Mouse (Mus musculus) embryonic facial prominence, embryonic 11.5 days (tissue): ENCODE results near the gene Cox4i1. TPM values are rescaled to one million over a fixed set of nuclear protein-coding genes. Genes with fewer than 3 reads are reported as not detected.
A peak's percentile ranks its signal among the peaks of the same experiment; 100 is the strongest.

Experiments used
- ATAC-seq: fragments of 200-750 bp; cut with Nextera tagmentation; replicated peaks from 2 replicates; pipeline ENCODE4 v1.8.0; 2017; ENCODE audit warnings: low read depth; ENCODE audit not compliant: insufficient number of reproducible peaks, low FRiP score, low TSS enrichment
- DNase-seq: peaks from one replicate; pipeline ENCODE4 v3.0.0-alpha.2; 2015; ENCODE audit warnings: low spot score
- H3K27ac ChIP-seq: fragments of 300-500 bp; sonication (generic); replicated peaks from 2 replicates; pipeline ENCODE4 v1.5.1; 2014; ENCODE audit warnings: mild to moderate bottlenecking, low read depth, low read length, control low read depth
- H3K27me3 ChIP-seq: fragments of 300-500 bp; sonication (generic); 2 replicates; pipeline ENCODE4 v1.6.1; 2014; ENCODE audit warnings: mild to moderate bottlenecking, low read length, moderate library complexity, mixed read lengths; ENCODE audit not compliant: control insufficient read depth, insufficient read depth
- H3K36me3 ChIP-seq: fragments of 300-500 bp; sonication (generic); replicated peaks from 2 replicates; pipeline ENCODE4 v1.6.1; 2014; ENCODE audit warnings: low read depth, mild to moderate bottlenecking, low read length, moderate library complexity, mixed read lengths; ENCODE audit not compliant: control insufficient read depth, insufficient read depth
- H3K4me1 ChIP-seq: fragments of 300-500 bp; sonication (generic); 2 replicates; pipeline ENCODE4 v1.6.1; 2014; ENCODE audit warnings: low read length, mixed read lengths; ENCODE audit not compliant: control insufficient read depth, insufficient read depth
- H3K4me2 ChIP-seq: fragments of 300-500 bp; sonication (generic); 2 replicates; pipeline ENCODE4 v1.6.1; 2014; ENCODE audit warnings: low read depth, mild to moderate bottlenecking, control low read depth, low read length, moderate library complexity
- H3K4me3 ChIP-seq: fragments of 300-500 bp; sonication (generic); 2 replicates; pipeline ENCODE4 v1.5.1; 2014; ENCODE audit warnings: low read depth, low read length, control low read depth
- H3K9ac ChIP-seq: fragments of 300-500 bp; sonication (generic); replicated peaks from 2 replicates; pipeline ENCODE4 v1.6.1; 2014; ENCODE audit warnings: mild to moderate bottlenecking, control low read depth, low read length
- H3K9me3 ChIP-seq: fragments of 300-500 bp; sonication (generic); replicated peaks from 2 replicates; pipeline ENCODE4 v1.6.1; 2016; ENCODE audit warnings: mild to moderate bottlenecking, low read length, inconsistent platforms, mixed read lengths; ENCODE audit not compliant: control insufficient read depth
- WGBS: fragments of 180-500 bp; shearing (Covaris S2); extraction: QIAGEN DNeasy Blood & Tissue Kit; methylation state at CpG from one replicate; pipeline ENCODE4 v1.1.7; 2014; 5-methylcytosine and 5-hydroxymethylcytosine counted together
- polyA plus RNA-seq: library from polyadenylated mRNA; unstranded; fragments of >200 nt; fragmentation: Nextera tagmentation; extraction: Ambion mirVana; gene quantifications from 2 replicates; pipeline ENCODE4 v1.2.1, GENCODE M21; 2014

Gene Cox4i1
- polyA plus RNA-seq, 1 experiment from 2014 or later, result 854 TPM

DNA sequence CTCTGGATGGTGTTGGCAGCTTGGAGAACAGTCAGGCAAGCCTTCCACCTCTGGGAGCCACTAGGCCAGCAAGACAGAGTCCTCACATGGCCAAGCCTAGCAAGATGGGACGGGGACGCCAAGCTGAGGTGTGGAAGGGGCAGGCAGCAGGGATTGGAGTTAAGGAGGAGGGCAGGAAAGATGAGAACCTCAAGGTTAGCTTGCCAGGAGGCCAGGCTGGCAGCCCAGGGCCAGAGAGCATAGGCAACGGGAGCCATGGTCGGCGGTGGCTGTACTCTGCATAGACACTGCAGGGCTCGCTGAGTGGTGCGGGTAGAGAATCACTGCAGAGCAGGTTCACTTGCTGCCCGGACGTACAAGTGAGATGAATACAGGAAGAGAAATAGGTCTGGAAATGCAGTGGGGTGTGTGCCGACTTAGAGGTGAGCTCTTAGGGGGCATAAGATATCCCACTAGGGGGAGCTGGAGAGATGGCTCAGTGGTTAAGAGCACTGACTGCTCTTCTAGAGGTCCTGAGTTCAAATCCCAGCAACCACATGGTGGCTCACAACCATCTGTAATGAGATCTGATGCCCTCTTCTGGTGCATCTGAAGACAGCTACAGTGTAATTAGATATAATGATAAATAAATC lies 25.9 kb upstream of the Cox4i1 start:
- WGBS, result 73% methylated on average over 10 of the region's 10 CpGs
- no peak for ATAC-seq

DNA sequence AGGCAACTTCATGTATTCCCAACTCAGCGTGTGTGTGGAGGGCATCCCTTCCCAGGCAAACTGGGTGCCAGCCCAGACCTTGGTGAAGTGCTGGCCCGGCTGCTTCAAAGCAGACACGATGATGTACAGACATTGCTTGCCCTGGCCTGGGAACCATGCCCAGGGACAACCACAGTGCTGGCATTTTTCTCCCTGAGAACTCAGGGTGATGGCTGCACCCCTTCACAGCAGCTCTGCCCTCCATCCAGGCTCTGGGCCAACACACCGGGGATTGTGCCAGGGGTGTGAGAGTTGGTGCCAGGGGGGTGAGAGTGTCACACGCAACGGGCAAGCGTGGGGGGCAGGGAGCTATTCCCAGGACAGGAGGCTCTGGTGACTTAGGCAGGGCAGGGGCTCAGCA lies 23.4 kb upstream of the Cox4i1 start:
- no peaks in the 10 kb centered on the region for H3K27me3 ChIP-seq
- H3K9ac ChIP-seq, result no peak overlapping the region
- no peak for DNase-seq
- H3K27ac ChIP-seq, result no peak overlapping the region
- H3K4me2 ChIP-seq, result no peak overlapping the region
- no peak overlapping the region for H3K4me3 ChIP-seq
- 86% methylated on average over 7 of the region's 7 CpGs for WGBS
- no peaks in the 10 kb centered on the region for H3K9me3 ChIP-seq
- no peak for ATAC-seq
- H3K36me3 ChIP-seq, result no peaks in the 10 kb centered on the region
- H3K4me1 ChIP-seq, result peaks cover 3% of the 10 kb centered on the region; the same call in 1 of the 2 replicates

More for the DNA sequence above, 25.9 kb upstream of the Cox4i1 start:
- Histone ChIP-seq H3K4me2 (no peak overlapping the region), H3K9me3 (no peaks in the 10 kb centered on the region), H3K36me3 (no peaks in the 10 kb centered on the region), H3K27me3 (no peaks in the 10 kb centered on the region), H3K27ac (no peak overlapping the region), H3K9ac (no peak overlapping the region), H3K4me3 (no peak overlapping the region), H3K4me1 (no peaks in the 10 kb centered on the region)
- DNase-seq, result no peak

- Histone ChIP-seq H3K27ac (no peak within 1 kb of the TSS), H3K4me3 (no peak within 1 kb of the TSS), H3K9ac (no peak within 1 kb of the TSS), H3K27me3 (no peaks in the 10 kb centered on the region), H3K4me2 (no peak within 1 kb of the TSS), H3K9me3 (no peaks in the 10 kb centered on the region), H3K4me1 (peaks cover 3% of the 10 kb centered on the region; the same call in 1 of the 2 replicates), H3K36me3 (no peaks in the 10 kb centered on the region)
- DNase-seq (no peak), ATAC-seq (0 out of 2 replicates have a peak, but pooled peaks have one; percentile 11)
- 46% methylated on average over 7 of the region's 7 CpGs for WGBS
Observed at GRCm38 (mm10) chr8:120647532-120647931, 20.5 kb upstream of the Cox4i1 start, which contains the start of gene 1190005I06Rik. Gene 1190005I06Rik (minus strand): TSS chr8:120647632.

- ATAC-seq, result no peak
- Histone ChIP-seq H3K4me1 (no peaks in the 10 kb centered on the region), H3K4me2 (no peak overlapping the region), H3K9ac (no peak overlapping the region), H3K36me3 (peaks cover 9% of the 10 kb centered on the region), H3K9me3 (no peaks in the 10 kb centered on the region), H3K27me3 (no peaks in the 10 kb centered on the region), H3K27ac (no peak overlapping the region), H3K4me3 (no peak overlapping the region)
- no peak for DNase-seq
- 88% methylated on average over 7 of the region's 7 CpGs for WGBS
Observed at GRCm38 (mm10) chr8:120656322-120657052, 11.5 kb upstream of the Cox4i1 start.

DNA sequence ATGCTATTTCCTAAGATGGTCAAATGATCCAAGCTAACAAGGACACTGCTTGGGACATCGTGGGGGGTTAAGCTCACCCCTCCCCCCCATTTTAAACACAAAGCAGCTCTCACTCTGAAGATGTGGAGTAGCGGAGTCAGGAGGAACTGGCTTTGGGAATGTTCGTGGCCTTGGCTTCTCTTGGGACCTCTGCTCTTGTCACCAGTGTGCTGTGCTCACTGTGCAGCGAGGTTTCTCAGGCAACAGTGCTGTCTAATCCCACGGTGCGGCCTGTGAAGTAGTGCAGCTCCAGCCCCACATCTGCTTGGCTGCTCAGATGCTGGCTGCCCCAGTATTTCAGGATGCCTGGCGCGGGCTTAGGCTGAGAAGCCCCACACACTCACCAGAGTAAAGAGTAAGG lies 10.6 kb upstream of the Cox4i1 start:
- H3K36me3 ChIP-seq, result peaks cover 9% of the 10 kb centered on the region
- 93% methylated on average over 8 of the region's 8 CpGs for WGBS
- no peaks in the 10 kb centered on the region for H3K4me1 ChIP-seq
- H3K27me3 ChIP-seq, result no peaks in the 10 kb centered on the region
- no peak overlapping the region for H3K9ac ChIP-seq
- no peak overlapping the region for H3K4me3 ChIP-seq
- H3K27ac ChIP-seq, result no peak overlapping the region
- no peak for DNase-seq
- H3K4me2 ChIP-seq, result no peak overlapping the region
- no peak for ATAC-seq
- H3K9me3 ChIP-seq, result no peaks in the 10 kb centered on the region

DNA sequence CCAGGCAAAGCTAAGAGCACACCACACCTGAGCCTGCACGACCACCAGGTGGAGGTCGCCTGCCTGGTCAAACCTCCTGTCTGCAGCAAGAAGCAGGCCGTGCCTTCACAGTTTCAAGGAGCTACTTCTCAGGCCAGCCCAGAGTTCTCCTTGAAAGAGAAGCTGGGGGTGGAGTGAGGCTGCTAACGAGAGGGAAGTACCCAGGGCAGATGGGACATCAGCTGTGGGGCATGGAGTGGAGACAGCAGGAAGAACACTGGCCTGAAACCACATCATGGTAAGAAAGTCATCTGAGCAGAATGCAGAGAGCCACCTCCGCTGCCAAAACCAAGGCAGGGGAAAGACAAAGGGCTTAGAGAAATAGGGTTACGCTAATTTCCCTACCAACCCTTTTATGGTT lies 3.5 kb upstream of the Cox4i1 start:
- Histone ChIP-seq H3K9me3 (no peaks in the 10 kb centered on the region), H3K27ac (no peak overlapping the region), H3K4me2 (no peak overlapping the region), H3K9ac (no peak overlapping the region), H3K4me1 (peaks cover 4% of the 10 kb centered on the region; the same call in 1 of the 2 replicates), H3K36me3 (no peaks in the 10 kb centered on the region), H3K4me3 (no peak overlapping the region), H3K27me3 (no peaks in the 10 kb centered on the region)
- ATAC-seq (no peak), DNase-seq (no peak)
- WGBS, result 87% methylated on average over 6 of the region's 6 CpGs

GRCm38 (mm10) chr8:120665726-120666455 lies 2.1 kb upstream of the Cox4i1 start:
- Histone ChIP-seq H3K27ac (no peak overlapping the region), H3K4me3 (0 out of 2 replicates have a peak overlapping the region, but pooled peaks have one; percentile 1), H3K4me2 (no peak overlapping the region; the same call in 1 of the 2 replicates), H3K9ac (no peak overlapping the region), H3K9me3 (no peaks in the 10 kb centered on the region), H3K36me3 (no peaks in the 10 kb centered on the region; the same call in 1 of the 2 replicates), H3K4me1 (peaks cover 4% of the 10 kb centered on the region; the same call in 1 of the 2 replicates), H3K27me3 (no peaks in the 10 kb centered on the region)
- peak; percentile 36 for DNase-seq
- no peak for ATAC-seq
- 63% methylated on average over 3 of the region's 3 CpGs for WGBS
